Mouse (Mus musculus): ENCODE data around the gene Hnf4a.

DNA sequence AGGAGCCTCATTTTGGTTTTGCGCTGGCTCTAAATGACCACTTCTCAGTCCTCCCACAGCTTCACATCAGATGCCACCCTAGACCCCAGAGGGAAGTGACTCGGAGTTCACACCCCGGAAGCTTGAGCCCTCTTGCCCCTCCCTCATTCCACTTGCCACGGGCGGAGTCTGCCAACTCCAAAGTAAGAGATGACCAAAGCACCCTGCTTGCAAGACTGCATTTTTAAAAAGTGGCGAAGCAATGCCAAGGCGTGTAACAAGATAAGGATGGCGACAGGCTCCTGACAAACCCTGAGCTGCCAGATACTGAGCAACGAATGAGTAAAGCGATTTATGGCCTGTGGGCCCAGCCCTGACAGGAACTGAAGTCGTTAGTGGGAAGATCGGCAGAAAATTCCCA is 83.6 kb downstream of the Hnf4a start:
- TF ChIP-seq CTCF (IDR thresholded peaks at IDR 0.05) (no peak), POLR2A (IDR thresholded peaks at IDR 0.05; ENCODE audit: insufficient read depth, low read depth, low read length) (peak; percentile 19; the same call in 1 of the 2 replicates)
